In genomic region chr8:13678182-13678581, GRCm38 (mm10) we compare ENCODE assay signal across 9 mouse cellular contexts. TPM values are rescaled to one million over a fixed set of nuclear protein-coding genes. Genes with fewer than 3 reads are reported as not detected.
A peak's percentile ranks its signal among the peaks of the same experiment; 100 is the strongest.
DNase-seq lines count a peak whose midpoint lies in the region; ATAC-seq lines count a peak whose summit lies in the region.
"Had no signal": no experiment of that assay in that cellular context is flagged by ENCODE, and none has a peak within 500 bp of the region (broad histone marks: within the 10 kb centered on the region; RNA-seq: fewer than 3 reads in every experiment).

No protein-coding gene starts in this region.

- peak overlapping the region; percentile 86 for H3K4me3 ChIP-seq in forebrain, embryonic 15.5 days
- H3K4me3 ChIP-seq in liver, embryonic 15.5 days (replicated peaks) = peak overlapping the region; percentile 67
- peak overlapping the region; percentile 65 for H3K4me3 ChIP-seq in stomach, embryonic 14.5 days (ENCODE audit: low read depth, low read length)

- no peaks in the 10 kb centered on the region for H3K27me3 ChIP-seq in forebrain, embryonic 15.5 days
- H3K27me3 ChIP-seq in liver, embryonic 15.5 days = peaks cover 20% of the 10 kb centered on the region; the same call in 1 of the 2 replicates
- 0 out of 2 replicates have a peak, but pooled peaks cover 4% of the 10 kb centered on the region for H3K27me3 ChIP-seq in stomach, embryonic 14.5 days (ENCODE audit: control insufficient read depth, insufficient read depth, low read length)

- H3K4me1 ChIP-seq in forebrain, embryonic 15.5 days = peaks cover 27% of the 10 kb centered on the region
- peaks cover 53% of the 10 kb centered on the region for H3K4me1 ChIP-seq in liver, embryonic 15.5 days (replicated peaks)
- H3K4me1 ChIP-seq in stomach, embryonic 14.5 days (ENCODE audit: control insufficient read depth, insufficient read depth, low read length) = peaks cover 18% of the 10 kb centered on the region

- 39% methylated on average over 8 of the region's 8 CpGs for WGBS in forebrain, embryonic 15.5 days
- 16% methylated on average over 8 of the region's 8 CpGs for WGBS in liver, embryonic 15.5 days (ENCODE audit: insufficient replicate concordance)
- 37% methylated on average over 8 of the region's 8 CpGs for WGBS in stomach, embryonic 14.5 days

- no peaks in the 10 kb centered on the region for H3K36me3 ChIP-seq in forebrain, embryonic 15.5 days
- H3K36me3 ChIP-seq in liver, embryonic 15.5 days (replicated peaks) = no peaks in the 10 kb centered on the region
- H3K36me3 ChIP-seq in stomach, embryonic 14.5 days (ENCODE audit: control insufficient read depth, insufficient read depth, low read length) = no peaks in the 10 kb centered on the region

- peak; percentile 60 for DNase-seq in cerebellum, adult 11-12 months
- no peak for DNase-seq in cerebellum, postnatal 4 days (ENCODE audit: low spot score in 2 of 2)
- DNase-seq in 416B (ENCODE audit: low read depth) = peak; percentile 31
- DNase-seq in left cerebral cortex, postnatal 25 days (ENCODE audit: low spot score in 2 of 2) = no peak
- no peak for DNase-seq in urinary bladder, postnatal 14 days (ENCODE audit: low spot score)

- no peaks in the 10 kb centered on the region for H3K9me3 ChIP-seq in forebrain, embryonic 15.5 days
- no peaks in the 10 kb centered on the region for H3K9me3 ChIP-seq in liver, embryonic 15.5 days (replicated peaks)
- H3K9me3 ChIP-seq in stomach, embryonic 14.5 days (ENCODE audit: control insufficient read depth, low read depth, low read length) = no peaks in the 10 kb centered on the region

- no peak for ATAC-seq in forebrain, embryonic 15.5 days (replicated peaks)
- ATAC-seq in liver, embryonic 15.5 days (ENCODE audit: insufficient read depth) = no peak
- no peak for ATAC-seq in stomach, embryonic 14.5 days (ENCODE audit: insufficient number of reproducible peaks, insufficient read depth, low FRiP score, low read depth)

- intact Hi-C loops in left cerebral cortex, postnatal 25 days (cut with DNase I) = no loop called here

- H3K9ac ChIP-seq in forebrain, embryonic 15.5 days (replicated peaks) = peak overlapping the region; percentile 32
- peak overlapping the region; percentile 45 for H3K9ac ChIP-seq in liver, embryonic 15.5 days
- H3K9ac ChIP-seq in stomach, embryonic 14.5 days (replicated peaks; ENCODE audit: low read depth, low read length) = no peak overlapping the region

- H3K27ac ChIP-seq in forebrain, embryonic 15.5 days (replicated peaks) = no peak overlapping the region
- no peak overlapping the region for H3K27ac ChIP-seq in liver, embryonic 15.5 days (replicated peaks)
- H3K27ac ChIP-seq in stomach, embryonic 14.5 days (ENCODE audit: low read length) = no peak overlapping the region

- peak overlapping the region; percentile 60 for H3K4me2 ChIP-seq in forebrain, embryonic 15.5 days (replicated peaks)
- peak overlapping the region; percentile 96 for H3K4me2 ChIP-seq in liver, embryonic 15.5 days
- peak overlapping the region; percentile 51 for H3K4me2 ChIP-seq in stomach, embryonic 14.5 days (replicated peaks; ENCODE audit: low read depth, low read length)

RNA-seq across cellular contexts. Expression of gene Rasa3, which starts 0.8 kb away (rescaled TPM):
- 22.1 and 23.4 TPM in 2 replicates for polyA plus RNA-seq in forebrain, embryonic 15.5 days (2015; fragmentation: Nextera tagmentation; extraction: Ambion mirVana)
- 16.4 and 19.0 TPM in 2 replicates for polyA plus RNA-seq in liver, embryonic 15.5 days (2015; fragmentation: Nextera tagmentation; extraction: Ambion mirVana)
- polyA plus RNA-seq in stomach, embryonic 14.5 days (2014; fragmentation: Nextera tagmentation; extraction: Ambion mirVana) = 23.0 and 27.7 TPM in 2 replicates
- 10 to 100 TPM; 56.7 TPM for total RNA-seq in left cerebral cortex, postnatal 25 days (2021)

RNA-seq across cellular contexts. Expression of gene Cfap97d2, which starts 27.5 kb away (rescaled TPM):
- 0.75 and 1.2 TPM in 2 replicates for polyA plus RNA-seq in forebrain, embryonic 15.5 days (2015; fragmentation: Nextera tagmentation; extraction: Ambion mirVana)
- 0.12 TPM in 1 of 2 replicates, not detected in the other for polyA plus RNA-seq in liver, embryonic 15.5 days (2015; fragmentation: Nextera tagmentation; extraction: Ambion mirVana)
- polyA plus RNA-seq in stomach, embryonic 14.5 days (2014; fragmentation: Nextera tagmentation; extraction: Ambion mirVana) = 0.12 TPM in 1 of 2 replicates, not detected in the other
- total RNA-seq in left cerebral cortex, postnatal 25 days (2021) = 1 to 10 TPM in 1 of 2 experiments, under 1 TPM in 1; 0.76 to 1.4 TPM
- total RNA-seq: liver, adult 2 months had no signal
- polyA plus RNA-seq: liver, adult 2 months had no signal

Comparison
In these comparisons a context has a peak if more than half of its experiments do, and no peak if none do; other contexts are left out.
1. DNase-seq: peak in cerebellum, adult 11-12 months (single experiment) and 416B (single experiment); none in cerebellum, postnatal 4 days (0 of 2), left cerebral cortex, postnatal 25 days (0 of 2) and urinary bladder, postnatal 14 days (single experiment).
2. Peak in every context shown above with its lines, with median percentiles within 50 percentile points of each other: H3K4me2 ChIP-seq and H3K4me3 ChIP-seq.